ENCODE assay signal across 8 mouse cellular contexts in the genomic region with DNA sequence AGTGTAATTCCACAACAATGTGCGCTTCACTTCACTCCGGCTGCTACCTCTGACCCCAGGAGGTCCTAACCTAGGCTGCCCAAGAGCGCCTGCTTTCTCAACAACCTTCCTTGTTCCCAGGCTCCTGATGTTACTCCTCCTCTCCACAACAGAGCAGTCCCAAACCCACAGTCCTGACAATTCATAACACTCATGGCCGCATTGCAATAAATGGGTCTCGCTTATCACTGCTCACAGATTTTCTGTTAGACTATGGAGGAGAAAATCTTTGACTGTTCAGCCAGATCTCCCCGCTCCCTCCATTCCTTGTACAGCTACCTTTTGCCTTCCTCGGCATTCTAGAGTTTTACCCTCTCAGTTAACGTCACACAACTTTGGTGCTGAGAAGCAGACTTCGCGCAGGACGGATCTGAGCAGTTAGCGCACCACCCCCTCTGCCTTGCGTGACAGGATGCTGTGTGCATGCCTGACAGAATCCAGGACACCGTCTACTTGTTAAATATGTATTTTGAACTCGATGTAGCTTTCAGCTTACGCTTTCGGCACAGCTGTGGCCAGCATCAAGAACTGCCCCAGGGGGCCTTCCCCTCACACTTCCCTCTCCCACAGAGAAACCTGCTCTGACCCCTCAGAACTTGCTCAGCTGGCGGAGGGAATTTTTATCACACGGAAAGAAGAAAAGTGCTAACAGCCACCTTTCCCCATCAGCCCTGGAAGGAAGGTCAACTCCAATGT. TPM values are rescaled to one million over a fixed set of nuclear protein-coding genes. Genes with fewer than 3 reads are reported as not detected.
DNase-seq lines count a peak whose midpoint lies in the region; ATAC-seq and TF ChIP-seq lines count a peak whose summit lies in the region.
"Had no signal": no experiment of that assay in that cellular context is flagged by ENCODE, and none has a peak within 500 bp of the region (broad histone marks: within the 10 kb centered on the region; RNA-seq: fewer than 3 reads in every experiment).

A gene (minus strand): TSS at position 51 of the 735 bp plus-strand sequence.

- H3K4me1 ChIP-seq in lung, embryonic 14.5 days (ENCODE audit: insufficient read depth), result no peaks in the 10 kb centered on the region
- H3K4me1 ChIP-seq in lung, adult 2 months (ENCODE audit: control insufficient read depth, insufficient read depth, low read length), result no peaks in the 10 kb centered on the region
- no peaks in the 10 kb centered on the region for H3K4me1 ChIP-seq in forebrain, embryonic 14.5 days (ENCODE audit: control insufficient read depth, insufficient read depth, low read length)

- H3K4me2 ChIP-seq in lung, embryonic 14.5 days, result 0 out of 2 replicates have a peak within 1 kb of the TSS, but pooled peaks have one; percentile 20
- no peak within 1 kb of the TSS for H3K4me2 ChIP-seq in forebrain, embryonic 14.5 days (ENCODE audit: low read length)

- H3K36me3 ChIP-seq in lung, embryonic 14.5 days (ENCODE audit: insufficient read depth), result no peaks in the 10 kb centered on the region
- H3K36me3 ChIP-seq in forebrain, embryonic 14.5 days (ENCODE audit: control insufficient read depth, insufficient read depth, low read length), result no peaks in the 10 kb centered on the region

- peaks cover 4% of the 10 kb centered on the region for H3K9me3 ChIP-seq in lung, embryonic 14.5 days (ENCODE audit: low read depth, low read length)
- no peaks in the 10 kb centered on the region for H3K9me3 ChIP-seq in forebrain, embryonic 14.5 days (replicated peaks; ENCODE audit: control insufficient read depth, low read length)

- no peak within 1 kb of the TSS for H3K4me3 ChIP-seq in lung, embryonic 14.5 days (ENCODE audit: low read depth, low read length)
- no peak within 1 kb of the TSS for H3K4me3 ChIP-seq in lung, adult 2 months (replicated peaks; ENCODE audit: extremely low read depth, low read depth, low read length)
- no peak within 1 kb of the TSS for H3K4me3 ChIP-seq in forebrain, embryonic 14.5 days (ENCODE audit: low read depth, low read length)

- no peak for TF ChIP-seq CTCF in lung, embryonic 14.5 days (IDR thresholded peaks at IDR 0.05; ENCODE audit: low read depth)
- TF ChIP-seq CTCF in lung, adult 2 months (IDR thresholded peaks at IDR 0.05; ENCODE audit: insufficient read depth, low read length), result no peak

- intact Hi-C loops in left cerebral cortex, postnatal 14 days (cut with DNase I), result no loop called here

- H3K9ac ChIP-seq in lung, embryonic 14.5 days, result no peak within 1 kb of the TSS
- H3K9ac ChIP-seq in forebrain, embryonic 14.5 days (ENCODE audit: low read length), result no peak within 1 kb of the TSS

- ATAC-seq in lung, embryonic 14.5 days (ENCODE audit: insufficient read depth), result no peak
- ATAC-seq in forebrain, embryonic 14.5 days, result no peak

- WGBS in lung, embryonic 14.5 days, result 60% methylated on average over 19 of the region's 19 CpGs
- WGBS in lung, adult 2 months, result 76% methylated on average over 19 of the region's 19 CpGs
- WGBS in forebrain, embryonic 14.5 days, result 88% methylated on average over 19 of the region's 19 CpGs

- no peaks in the 10 kb centered on the region for H3K27me3 ChIP-seq in lung, embryonic 14.5 days (ENCODE audit: insufficient read depth, low read length)
- no peaks in the 10 kb centered on the region for H3K27me3 ChIP-seq in forebrain, embryonic 14.5 days (replicated peaks; ENCODE audit: control insufficient read depth, insufficient read depth, low read length)

- no peak for DNase-seq in lung, embryonic 14.5 days
- no peak for DNase-seq in lung, adult 2 months
- DNase-seq in forebrain, embryonic 14.5 days (ENCODE audit: low spot score), result no peak
- no peak for DNase-seq in left cerebral cortex, postnatal 14 days (ENCODE audit: low spot score in 2 of 2)
- DNase-seq in retina, postnatal 1 day, result peak; percentile 46
- no peak for DNase-seq in right cerebral cortex, postnatal 25 days
- no peak for DNase-seq in urinary bladder, postnatal 25 days (ENCODE audit: low spot score)
- DNase-seq: gastrocnemius, postnatal 14 days had no signal

- H3K27ac ChIP-seq in lung, embryonic 14.5 days (ENCODE audit: low read depth), result no peak within 1 kb of the TSS
- H3K27ac ChIP-seq in forebrain, embryonic 14.5 days (ENCODE audit: low read depth, low read length), result no peak within 1 kb of the TSS

- no peak for TF ChIP-seq POLR2A in lung, adult 2 months (IDR thresholded peaks at IDR 0.05; ENCODE audit: borderline replicate concordance, extremely low read depth, low read depth, low read length)

RNA-seq across cellular contexts. Expression of the gene that starts here (rescaled TPM):
- 11.7 and 11.9 TPM in 2 replicates for polyA plus RNA-seq in lung, embryonic 14.5 days (2014; fragmentation: Nextera tagmentation; extraction: Ambion mirVana)
- polyA plus RNA-seq in lung, adult 2 months (2012; rRNA removed), result 2.5 and 3.8 TPM in 2 replicates
- polyA plus RNA-seq in forebrain, embryonic 14.5 days (2014; fragmentation: Nextera tagmentation; extraction: Ambion mirVana), result 33.3 and 37.5 TPM in 2 replicates
- 10 to 100 TPM; 78.1 to 80.5 TPM for total RNA-seq in left cerebral cortex, postnatal 14 days (2021)
